Mouse (Mus musculus) CH12.LX (cell line): ENCODE data around the gene Bad. TPM values are rescaled to one million over a fixed set of nuclear protein-coding genes. Genes with fewer than 3 reads are reported as not detected.

Source experiments
- DNase-seq: peaks from one replicate; pipeline ENCODE4 v3.0.0-alpha.2; 2013; ENCODE audit errors: extremely low read depth
- H3K27ac ChIP-seq: 2 replicates; pipeline ENCODE4 v1.5.1; 2012; ENCODE audit warnings: low read depth, mild to moderate bottlenecking, control low read depth, moderate library complexity; ENCODE audit not compliant: insufficient read depth
- H3K27me3 ChIP-seq: replicated peaks from 2 replicates; pipeline ENCODE3; 2012; ENCODE audit warnings: inconsistent platforms
- H3K36me3 ChIP-seq, 2 experiments: replicated peaks in 1 of 2; 2 replicates each; pipeline versions ENCODE3 to v1.6.1; 2012; ENCODE audit warnings: inconsistent platforms in 1 of 2, low read length in 1 of 2, mild to moderate bottlenecking in 1 of 2, mixed read lengths in 1 of 2, moderate library complexity in 1 of 2; ENCODE audit not compliant: control insufficient read depth in 1 of 2, insufficient read depth in 1 of 2
- H3K4me1 ChIP-seq, 2 experiments: 2 replicates each; pipeline ENCODE4 v1.6.1; 2012; ENCODE audit warnings: inconsistent platforms in 1 of 2, moderate library complexity in 1 of 2; ENCODE audit not compliant: insufficient read depth in 2 of 2, control insufficient read depth in 1 of 2
- H3K4me2 ChIP-seq: 2 replicates; pipeline ENCODE4 v1.6.1; 2012; ENCODE audit warnings: low read depth, mild to moderate bottlenecking, control low read depth; ENCODE audit not compliant: poor library complexity, insufficient read depth, severe bottlenecking
- H3K4me3 ChIP-seq, 3 experiments: fragments of 150-350 bp in 1 of 3; sonication (generic) in 1 of 3; replicated peaks in 1 of 3; 2 replicates each; pipeline versions ENCODE3 to v1.5.1; 2011 to 2012; ENCODE audit warnings: low read depth in 2 of 3, low read length in 2 of 3, mild to moderate bottlenecking in 2 of 3, moderate library complexity in 2 of 3, control low read depth in 1 of 3, improper control_type of control experiment in 1 of 3, inconsistent platforms in 1 of 3, mixed read lengths in 1 of 3; ENCODE audit not compliant: poor library complexity in 1 of 3
- H3K79me2 ChIP-seq: replicated peaks from 2 replicates; pipeline ENCODE4 v1.6.1; 2012; ENCODE audit warnings: mild to moderate bottlenecking, moderate library complexity; ENCODE audit not compliant: control insufficient read depth, poor library complexity, insufficient read depth, severe bottlenecking; ENCODE audit errors: extremely low read depth
- H3K9ac ChIP-seq: 2 replicates; pipeline ENCODE4 v1.6.1; 2012; ENCODE audit warnings: low read depth, mild to moderate bottlenecking, control low read depth, moderate library complexity; ENCODE audit not compliant: insufficient read depth
- H3K9me3 ChIP-seq: replicated peaks from 2 replicates; pipeline ENCODE3; 2012; ENCODE audit warnings: low read length, inconsistent platforms, mixed read lengths
- BHLHE40 ChIP-seq: IDR thresholded peaks from 2 replicates; pipeline ENCODE4 v1.6.1; 2011; ENCODE audit warnings: mild to moderate bottlenecking, low read depth, low read length, improper control_type of control experiment
- CHD1 ChIP-seq: IDR thresholded peaks from 2 replicates; pipeline ENCODE4 v1.6.1; 2012; ENCODE audit warnings: low read depth, low read length, improper control_type of control experiment, inconsistent platforms
- CTCF ChIP-seq, 2 experiments: IDR thresholded peaks in 1 of 2; conservative IDR thresholded peaks in 1 of 2; 2 replicates each; pipeline ENCODE4 v1.5.1; 2011 to 2012; ENCODE audit warnings: low read depth in 2 of 2, low read length in 2 of 2, improper control_type of control experiment in 1 of 2, inconsistent platforms in 1 of 2, mild to moderate bottlenecking in 1 of 2, moderate library complexity in 1 of 2
- ELF1 ChIP-seq: IDR thresholded peaks from 2 replicates; pipeline ENCODE4 v1.6.1; 2014; ENCODE audit warnings: low read depth, mild to moderate bottlenecking, inconsistent platforms, low read length, improper control_type of control experiment
- ETS1 ChIP-seq: conservative IDR thresholded peaks from 2 replicates; pipeline ENCODE4 v1.6.1; 2012; ENCODE audit warnings: low read depth, mild to moderate bottlenecking, inconsistent platforms, low read length, improper control_type of control experiment, moderate library complexity
- IRF4 ChIP-seq: IDR thresholded peaks from 2 replicates; pipeline ENCODE4 v1.6.1; 2014; ENCODE audit warnings: low read depth, mild to moderate bottlenecking, inconsistent platforms, low read length, improper control_type of control experiment
- JUND ChIP-seq: conservative IDR thresholded peaks from 2 replicates; pipeline ENCODE4 v1.6.1; 2011; ENCODE audit warnings: low read depth, low read length, improper control_type of control experiment
- MAFK ChIP-seq: IDR thresholded peaks from 2 replicates; pipeline ENCODE4 v1.6.1; 2011; ENCODE audit warnings: low read length, improper control_type of control experiment; ENCODE audit not compliant: insufficient replicate concordance
- MAX ChIP-seq: IDR thresholded peaks from 2 replicates; pipeline ENCODE4 v1.6.1; 2011; ENCODE audit warnings: low read length, improper control_type of control experiment
- NRF1 ChIP-seq: IDR thresholded peaks from 2 replicates; pipeline ENCODE4 v1.6.1; 2014; ENCODE audit warnings: low read depth, mild to moderate bottlenecking, inconsistent platforms, low read length, improper control_type of control experiment, moderate library complexity
- POLR2A ChIP-seq: IDR thresholded peaks from 2 replicates; pipeline ENCODE4 v1.6.1; 2011; ENCODE audit warnings: low read depth, mild to moderate bottlenecking, improper control_type of control experiment, low read length
- RAD21 ChIP-seq: IDR thresholded peaks from 2 replicates; pipeline ENCODE4 v1.6.1; 2011; ENCODE audit warnings: low read depth, mild to moderate bottlenecking, low read length, improper control_type of control experiment, moderate library complexity
- SMC3 ChIP-seq: IDR thresholded peaks from 2 replicates; pipeline ENCODE4 v1.6.1; 2011; ENCODE audit warnings: low read depth, low read length, improper control_type of control experiment
- ZKSCAN1 ChIP-seq: IDR thresholded peaks from 2 replicates; pipeline ENCODE4 v1.6.1; 2012; ENCODE audit warnings: low read depth, inconsistent platforms, low read length, improper control_type of control experiment, borderline replicate concordance
- ZNF384 ChIP-seq: IDR thresholded peaks from 2 replicates; pipeline ENCODE4 v1.6.1; 2012; ENCODE audit warnings: low read depth, low read length, improper control_type of control experiment, inconsistent platforms
- dilution Hi-C: fragments of 300-500 bp; cut with MboI; formaldehyde crosslinking; loops from 2 replicates; pipeline ENCODE4 v1.14.3; 2020; ENCODE audit warnings: low sequenced_read_pairs; ENCODE audit not compliant: extremely low pct_unique_long_range_greater_than_20kb, extremely low pct_ligation_motif_present
- in situ Hi-C: fragments of 300-500 bp; cut with MboI; formaldehyde crosslinking; loops from 3 replicates; pipeline ENCODE4 v1.14.3; 2019; ENCODE audit warnings: low sequenced_read_pairs, low pct_ligation_motif_present, low pct_unique_long_range_greater_than_20kb, mixed read lengths
- polyA plus RNA-seq: library from polyadenylated mRNA; unstranded; fragments of >175 nt; gene quantifications from 2 replicates; pipeline ENCODE4 v1.2.1, GENCODE M21; 2012; ENCODE audit warnings: low read depth; ENCODE audit not compliant: insufficient read length
- total RNA-seq, 2 experiments: library from RNA; depleted of rRNA; stranded (reverse); fragments of 300-350 nt in 1 of 2; fragments of >200 nt in 1 of 2; gene quantifications; 2 replicates each; pipeline ENCODE4 v1.2.3; 2012 to 2014

Bad gene
- total and polyA plus RNA-seq, 3 experiments = 27.7 to 38.0 (median 33.3) TPM

- Histone ChIP-seq H3K4me3 (no peak overlapping the region), H3K4me1 (peaks cover 15 to 30% of the 10 kb centered on the region in 2 experiments), H3K27me3 (no peaks in the 10 kb centered on the region), H3K79me2 (no peaks in the 10 kb centered on the region), H3K9ac (no peak overlapping the region), H3K27ac (no peak overlapping the region), H3K4me2 (no peak overlapping the region), H3K9me3 (no peaks in the 10 kb centered on the region), H3K36me3 (peaks cover 35 to 97% of the 10 kb centered on the region in 2 experiments)
- no peak for DNase-seq
- TF ChIP-seq CHD1 = no peak
- no peak for TF ChIP-seq JUND
- TF ChIP-seq MAX = no peak
- no peak for TF ChIP-seq ZNF384
- no peak for TF ChIP-seq POLR2A
- no peak for TF ChIP-seq RAD21
- in situ Hi-C loops = no loop called here
- dilution Hi-C loops = no loop called here
Measured at GRCm38 (mm10) chr19:6952712-6953037, 11.0 kb downstream of the Bad start.

- DNase-seq = no peak
- peaks cover 12 to 23% of the 10 kb centered on the region in 2 experiments for H3K4me1 ChIP-seq
- H3K4me2 ChIP-seq = no peak overlapping the region
- in situ Hi-C loops = no loop called here
- no peaks in the 10 kb centered on the region for H3K27me3 ChIP-seq
- H3K9me3 ChIP-seq = no peaks in the 10 kb centered on the region
- H3K36me3 ChIP-seq = peaks cover 40 to 98% of the 10 kb centered on the region in 2 experiments
- H3K79me2 ChIP-seq = no peaks in the 10 kb centered on the region
- TF ChIP-seq ETS1 (no peak), ZKSCAN1 (no peak), CHD1 (no peak), CTCF (conservative IDR thresholded peaks at IDR 0.05 in 1 of 2, IDR thresholded peaks at IDR 0.05 in 1 of 2; ENCODE audit: low read depth in 2 of 2, low read length in 2 of 2) (peak in 1 of 2 experiments; percentile 53; a peak in 2 of 4 replicates), ELF1 (no peak), IRF4 (no peak), SMC3 (peak; percentile 44; the same call in 1 of the 2 replicates)
- no peak overlapping the region for H3K9ac ChIP-seq
- no peak overlapping the region for H3K27ac ChIP-seq
- no peak overlapping the region for H3K4me3 ChIP-seq
- dilution Hi-C loops = no loop called here
Measured at GRCm38 (mm10) chr19:6954046-6954445, 12.4 kb downstream of the Bad start.

- no peaks in the 10 kb centered on the region for H3K27me3 ChIP-seq
- H3K4me3 ChIP-seq = no peak overlapping the region
- peaks cover 12 to 23% of the 10 kb centered on the region in 2 experiments for H3K4me1 ChIP-seq
- dilution Hi-C loops = no loop called here
- no peak overlapping the region for H3K9ac ChIP-seq
- in situ Hi-C loops = no loop called here
- TF ChIP-seq BHLHE40 (peak; percentile 19; the same call in 1 of the 2 replicates), MAFK (no peak), MAX (no peak), NRF1 (no peak), SMC3 (no peak)
- no peak overlapping the region for H3K4me2 ChIP-seq
- H3K27ac ChIP-seq = no peak overlapping the region
- H3K36me3 ChIP-seq = peaks cover 48 to 98% of the 10 kb centered on the region in 2 experiments
- DNase-seq = no peak
- no peaks in the 10 kb centered on the region for H3K9me3 ChIP-seq
- no peaks in the 10 kb centered on the region for H3K79me2 ChIP-seq
Measured at GRCm38 (mm10) chr19:6955424-6955823, 13.8 kb downstream of the Bad start.
